Mouse (Mus musculus): ENCODE results near the gene Azi2. TPM values are rescaled to one million over a fixed set of nuclear protein-coding genes. Genes with fewer than 3 reads are reported as not detected.

Gene Azi2
- total and polyA plus RNA-seq, 3 experiments, result 41.3 to 157 (median 120) TPM

DNA sequence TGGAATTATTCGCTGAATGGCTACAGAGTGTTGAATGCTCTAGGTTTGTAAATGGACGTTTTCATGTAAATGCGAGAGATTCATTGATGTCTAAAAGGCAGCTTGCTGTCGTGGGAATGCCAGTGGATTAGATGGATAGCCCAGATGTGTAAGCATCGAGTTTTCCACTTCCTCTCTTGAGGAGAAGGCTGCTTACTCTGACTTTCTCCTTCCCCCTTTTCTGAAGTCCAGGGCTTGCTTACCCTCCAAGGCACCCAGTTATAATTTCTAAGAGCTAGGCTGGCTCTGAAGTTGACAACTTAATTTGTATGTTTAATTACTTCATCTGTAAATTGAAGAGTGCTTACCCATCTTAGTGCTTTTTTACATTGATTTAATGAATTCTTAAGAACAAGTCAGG, 1.3 kb downstream of the Azi2 start:
- no peak for ATAC-seq (ENCODE audit: extremely low read depth, insufficient number of reproducible peaks, low FRiP score, poor library complexity, severe bottlenecking)
- no peak for DNase-seq (ENCODE audit: low spot score)
- TF ChIP-seq TAL1 (conservative IDR thresholded peaks at IDR 0.05; ENCODE audit: low read depth, low read length) (no peak), CTCF (IDR thresholded peaks at IDR 0.05; ENCODE audit: low read depth, low read length) (no peak), GATA2 (IDR thresholded peaks at IDR 0.05; ENCODE audit: borderline replicate concordance, low read depth, low read length) (no peak), GATA1 (IDR thresholded peaks at IDR 0.05; ENCODE audit: borderline replicate concordance, low read length) (no peak), POLR2AphosphoS5 (IDR thresholded peaks at IDR 0.05; ENCODE audit: insufficient replicate concordance, low read depth, low read length) (no peak)
- H3K36me3 ChIP-seq (replicated peaks), result peaks cover 22% of the 10 kb centered on the region
- H3K4me1 ChIP-seq (ENCODE audit: insufficient read depth, low read depth, low read length), result peaks cover 14% of the 10 kb centered on the region
- no peaks in the 10 kb centered on the region for H3K27me3 ChIP-seq (ENCODE audit: insufficient read depth, low read length)
- H3K4me3 ChIP-seq (ENCODE audit: low read depth, low read length), result peak overlapping the region; percentile 85
- no peaks in the 10 kb centered on the region for H3K9me3 ChIP-seq (replicated peaks)

DNA sequence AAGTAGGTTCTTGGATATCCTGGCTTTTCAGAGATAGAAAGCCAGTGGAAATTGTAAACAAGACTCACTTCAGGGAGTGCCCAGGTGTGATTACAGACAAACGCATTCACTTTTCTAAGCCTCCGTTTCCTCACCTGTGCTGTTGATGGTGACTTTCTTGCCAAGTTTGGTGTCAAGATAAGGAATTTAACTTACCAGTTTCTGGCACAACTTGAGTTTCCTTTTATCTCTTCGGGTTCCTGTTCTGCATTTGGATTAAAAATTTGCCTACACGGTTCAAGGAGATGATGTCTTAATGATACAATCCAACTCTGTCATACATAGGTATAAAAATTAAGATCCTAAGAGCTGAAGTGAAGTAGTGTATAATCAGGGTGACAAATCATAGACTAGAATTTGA, 2.4 kb downstream of the Azi2 start:
- no peaks in the 10 kb centered on the region for H3K27me3 ChIP-seq (ENCODE audit: insufficient read depth, low read length)
- ATAC-seq (ENCODE audit: extremely low read depth, insufficient number of reproducible peaks, low FRiP score, poor library complexity, severe bottlenecking), result no peak
- no peaks in the 10 kb centered on the region for H3K9me3 ChIP-seq (replicated peaks)
- TF ChIP-seq TAL1 (conservative IDR thresholded peaks at IDR 0.05; ENCODE audit: low read depth, low read length) (no peak), POLR2AphosphoS5 (IDR thresholded peaks at IDR 0.05; ENCODE audit: insufficient replicate concordance, low read depth, low read length) (no peak), GATA2 (IDR thresholded peaks at IDR 0.05; ENCODE audit: borderline replicate concordance, low read depth, low read length) (no peak), GATA1 (IDR thresholded peaks at IDR 0.05; ENCODE audit: borderline replicate concordance, low read length) (no peak), CTCF (IDR thresholded peaks at IDR 0.05; ENCODE audit: low read depth, low read length) (no peak)
- peaks cover 29% of the 10 kb centered on the region for H3K36me3 ChIP-seq (replicated peaks)
- no peak overlapping the region for H3K4me3 ChIP-seq (ENCODE audit: low read depth, low read length)
- H3K4me1 ChIP-seq (ENCODE audit: insufficient read depth, low read depth, low read length), result peaks cover 14% of the 10 kb centered on the region
- no peak for DNase-seq (ENCODE audit: low spot score)

DNA sequence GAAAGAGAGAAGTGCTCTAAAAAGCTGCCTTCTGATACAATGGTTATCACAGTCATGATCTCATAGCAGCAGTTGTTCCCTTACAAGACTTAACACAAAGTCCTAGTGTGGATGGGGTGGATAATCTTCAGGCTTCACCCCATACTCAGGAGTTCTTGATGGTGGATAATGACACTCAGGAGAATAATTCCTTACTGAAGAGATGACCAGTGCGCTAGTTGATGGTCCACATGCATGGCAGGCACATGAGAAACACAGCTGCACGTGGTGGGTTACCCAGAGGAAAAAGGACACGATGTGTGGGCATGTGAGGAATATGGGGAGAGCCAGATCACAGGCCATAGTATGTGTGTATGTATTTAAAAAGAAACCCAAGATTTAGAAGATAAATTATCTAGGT, 3.3 kb downstream of the Azi2 start:
- no peak overlapping the region for H3K4me3 ChIP-seq (ENCODE audit: low read depth, low read length)
- peaks cover 14% of the 10 kb centered on the region for H3K4me1 ChIP-seq (ENCODE audit: insufficient read depth, low read depth, low read length)
- ATAC-seq (ENCODE audit: extremely low read depth, insufficient number of reproducible peaks, low FRiP score, poor library complexity, severe bottlenecking), result no peak
- TF ChIP-seq GATA1 (IDR thresholded peaks at IDR 0.05; ENCODE audit: borderline replicate concordance, low read length), result no peak
- TF ChIP-seq GATA2 (IDR thresholded peaks at IDR 0.05; ENCODE audit: borderline replicate concordance, low read depth, low read length), result no peak
- no peak for TF ChIP-seq CTCF (IDR thresholded peaks at IDR 0.05; ENCODE audit: low read depth, low read length)
- no peak for TF ChIP-seq POLR2AphosphoS5 (IDR thresholded peaks at IDR 0.05; ENCODE audit: insufficient replicate concordance, low read depth, low read length)
- TF ChIP-seq TAL1 (conservative IDR thresholded peaks at IDR 0.05; ENCODE audit: low read depth, low read length), result no peak
- no peaks in the 10 kb centered on the region for H3K9me3 ChIP-seq (replicated peaks)
- no peaks in the 10 kb centered on the region for H3K27me3 ChIP-seq (ENCODE audit: insufficient read depth, low read length)
- no peak for DNase-seq (ENCODE audit: low spot score)
- H3K36me3 ChIP-seq (replicated peaks), result peaks cover 33% of the 10 kb centered on the region

- H3K4me3 ChIP-seq (ENCODE audit: low read depth, low read length), result no peak overlapping the region
- no peak for ATAC-seq (ENCODE audit: extremely low read depth, insufficient number of reproducible peaks, low FRiP score, poor library complexity, severe bottlenecking)
- TF ChIP-seq GATA1 (IDR thresholded peaks at IDR 0.05; ENCODE audit: borderline replicate concordance, low read length), result no peak
- no peak for TF ChIP-seq TAL1 (conservative IDR thresholded peaks at IDR 0.05; ENCODE audit: low read depth, low read length)
- TF ChIP-seq CTCF (IDR thresholded peaks at IDR 0.05; ENCODE audit: low read depth, low read length), result no peak
- DNase-seq (ENCODE audit: low spot score), result no peak
- H3K27me3 ChIP-seq (ENCODE audit: insufficient read depth, low read length), result no peaks in the 10 kb centered on the region
- H3K9me3 ChIP-seq (replicated peaks), result no peaks in the 10 kb centered on the region
- peaks cover 37% of the 10 kb centered on the region for H3K36me3 ChIP-seq (replicated peaks)
- peaks cover 14% of the 10 kb centered on the region for H3K4me1 ChIP-seq (ENCODE audit: insufficient read depth, low read depth, low read length)
Measured at GRCm38 (mm10) chr9:118045011-118045533, 4.8 kb downstream of the Azi2 start.

GRCm38 (mm10) chr9:118053286-118053685, 13.0 kb downstream of the Azi2 start:
- Histone ChIP-seq H3K9me3 (replicated peaks) (no peaks in the 10 kb centered on the region), H3K36me3 (replicated peaks) (peaks cover 60% of the 10 kb centered on the region), H3K4me3 (ENCODE audit: low read depth, low read length) (no peak overlapping the region), H3K4me1 (ENCODE audit: insufficient read depth, low read depth, low read length) (peaks cover 3% of the 10 kb centered on the region; the same call in 1 of the 2 replicates), H3K27me3 (ENCODE audit: insufficient read depth, low read length) (no peaks in the 10 kb centered on the region)
- peak; percentile 50; the same call in 1 of the 2 replicates for ATAC-seq (ENCODE audit: extremely low read depth, insufficient number of reproducible peaks, low FRiP score, poor library complexity, severe bottlenecking)
- DNase-seq (ENCODE audit: low spot score), result no peak
- TF ChIP-seq POLR2AphosphoS5 (IDR thresholded peaks at IDR 0.05; ENCODE audit: insufficient replicate concordance, low read depth, low read length), result no peak
- TF ChIP-seq GATA1 (IDR thresholded peaks at IDR 0.05; ENCODE audit: borderline replicate concordance, low read length), result no peak
- TF ChIP-seq CTCF (IDR thresholded peaks at IDR 0.05; ENCODE audit: low read depth, low read length), result no peak
- TF ChIP-seq TAL1 (conservative IDR thresholded peaks at IDR 0.05; ENCODE audit: low read depth, low read length), result no peak
- no peak for TF ChIP-seq GATA2 (IDR thresholded peaks at IDR 0.05; ENCODE audit: borderline replicate concordance, low read depth, low read length)

GRCm38 (mm10) chr9:118059101-118059500, 18.8 kb downstream of the Azi2 start:
- Histone ChIP-seq H3K4me3 (ENCODE audit: low read depth, low read length) (no peak overlapping the region), H3K36me3 (replicated peaks) (peaks cover 59% of the 10 kb centered on the region)
- no peak for ATAC-seq (ENCODE audit: extremely low read depth, insufficient number of reproducible peaks, low FRiP score, poor library complexity, severe bottlenecking)

More at GRCm38 (mm10) chr9:118059101-118059500, 18.8 kb downstream of the Azi2 start:
- Histone ChIP-seq H3K4me1 (ENCODE audit: insufficient read depth, low read depth, low read length) (no peaks in the 10 kb centered on the region), H3K9me3 (replicated peaks) (no peaks in the 10 kb centered on the region), H3K27me3 (ENCODE audit: insufficient read depth, low read length) (no peaks in the 10 kb centered on the region)
- no peak for DNase-seq (ENCODE audit: low spot score)
- TF ChIP-seq GATA2 (IDR thresholded peaks at IDR 0.05; ENCODE audit: borderline replicate concordance, low read depth, low read length) (no peak), CTCF (IDR thresholded peaks at IDR 0.05; ENCODE audit: low read depth, low read length) (no peak), TAL1 (conservative IDR thresholded peaks at IDR 0.05; ENCODE audit: low read depth, low read length) (no peak), POLR2AphosphoS5 (IDR thresholded peaks at IDR 0.05; ENCODE audit: insufficient replicate concordance, low read depth, low read length) (no peak), GATA1 (IDR thresholded peaks at IDR 0.05; ENCODE audit: borderline replicate concordance, low read length) (no peak)

Measured in G1E (cell line).